Mouse (Mus musculus) kidney, adult 9 months (tissue): ENCODE data around the gene Stn1.

Experiments used
- DNase-seq: peaks from one replicate; pipeline ENCODE4 v3.0.0; 2022

Stn1 gene

GRCm38 (mm10) chr19:47507128-47508121 is 29.9 kb downstream of the Stn1 start:
- DNase-seq = peak; percentile 64

- DNase-seq = peak; percentile 64
Measured at GRCm38 (mm10) chr19:47503625-47504024, 33.7 kb downstream of the Stn1 start.

- DNase-seq = no peak
Measured at GRCm38 (mm10) chr19:47502563-47502962, 34.7 kb downstream of the Stn1 start.

DNA sequence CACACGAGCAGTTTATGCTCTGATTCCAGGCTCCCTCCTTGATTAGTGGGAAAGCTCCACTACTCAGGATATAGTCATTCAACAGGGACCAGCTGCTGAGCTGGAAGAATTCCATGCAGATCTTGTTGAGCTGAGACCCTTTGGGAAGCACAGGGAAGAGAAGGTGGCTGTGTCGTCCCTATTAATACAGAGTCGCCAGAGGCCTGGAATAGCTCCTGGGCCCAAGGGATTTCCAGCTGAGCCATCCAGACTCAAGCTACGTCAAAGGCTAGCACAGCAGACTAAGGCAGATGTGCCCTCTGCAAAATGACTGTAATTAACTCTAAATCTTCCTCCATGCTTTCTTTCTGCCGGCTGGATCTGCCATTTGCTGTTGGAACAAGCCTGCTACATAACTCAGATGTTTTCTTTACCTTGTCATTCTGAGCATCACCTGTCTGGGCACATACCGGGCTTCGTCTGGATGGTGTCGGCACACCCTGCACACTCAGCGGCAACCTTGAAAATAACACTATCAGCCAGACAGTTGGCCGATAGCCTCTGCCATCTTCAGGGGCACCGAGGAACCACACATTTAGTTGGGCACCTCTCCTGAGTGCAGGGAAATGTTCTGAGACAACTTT is 36.8 kb downstream of the Stn1 start:
- no peak for DNase-seq

DNA sequence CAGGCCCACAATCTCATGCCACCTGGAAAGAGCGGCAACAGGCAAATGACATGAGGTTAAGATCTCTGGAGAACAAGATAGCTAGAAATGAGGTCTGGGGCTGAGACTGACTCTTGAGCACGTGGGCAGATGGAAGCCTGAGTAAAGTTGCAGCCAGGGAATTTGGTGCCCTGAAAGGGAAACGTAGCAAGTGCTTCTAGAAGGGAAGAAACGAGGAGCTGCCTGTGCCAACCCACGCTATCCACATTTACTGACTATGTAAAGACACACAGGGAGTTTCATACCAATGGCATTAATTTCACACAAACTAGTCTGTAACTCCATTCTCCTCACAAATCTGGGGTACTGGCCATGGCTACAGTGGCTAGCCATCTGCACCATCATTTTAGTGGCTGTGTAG is 37.5 kb downstream of the Stn1 start:
- DNase-seq = no peak

DNA sequence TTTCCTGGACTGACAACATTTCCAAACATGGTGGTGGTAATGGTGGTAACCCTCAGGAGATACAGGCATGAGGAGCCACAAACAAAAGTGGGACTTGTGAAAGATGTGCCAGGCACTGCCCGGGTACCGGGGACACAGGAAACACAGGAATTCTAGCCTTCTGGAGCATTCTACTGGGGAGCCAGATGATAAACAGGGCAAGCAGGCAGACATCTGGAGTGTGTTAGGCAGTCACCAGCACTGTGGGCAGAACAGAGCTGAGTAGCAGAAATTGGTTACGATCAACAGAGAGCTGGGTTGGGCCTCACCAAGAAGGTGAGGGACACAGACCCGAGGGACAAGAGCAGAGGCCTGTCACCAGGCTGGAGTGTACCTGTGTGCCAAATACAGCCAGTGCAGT is 38.4 kb downstream of the Stn1 start:
- no peak for DNase-seq

DNA sequence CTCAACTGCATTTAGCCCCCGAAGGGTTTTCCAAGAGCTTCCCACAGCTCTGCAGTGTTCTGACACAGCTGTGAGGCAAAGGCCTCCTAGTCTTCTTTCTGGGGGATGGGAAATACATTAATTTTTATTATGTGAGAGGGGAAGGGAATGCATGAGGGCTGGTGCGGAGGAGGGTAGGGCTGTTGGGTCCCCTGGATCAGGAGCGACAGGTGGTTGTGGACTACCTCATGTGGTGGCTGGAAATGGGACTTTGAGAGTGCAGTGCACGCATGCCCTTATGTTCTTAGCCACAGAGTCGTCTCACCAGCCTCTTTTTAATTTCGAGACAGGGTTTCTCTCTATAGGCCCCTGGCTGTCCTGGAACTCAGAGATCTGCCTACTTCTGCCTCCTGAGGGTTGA is 39.6 kb downstream of the Stn1 start:
- DNase-seq = no peak

DNA sequence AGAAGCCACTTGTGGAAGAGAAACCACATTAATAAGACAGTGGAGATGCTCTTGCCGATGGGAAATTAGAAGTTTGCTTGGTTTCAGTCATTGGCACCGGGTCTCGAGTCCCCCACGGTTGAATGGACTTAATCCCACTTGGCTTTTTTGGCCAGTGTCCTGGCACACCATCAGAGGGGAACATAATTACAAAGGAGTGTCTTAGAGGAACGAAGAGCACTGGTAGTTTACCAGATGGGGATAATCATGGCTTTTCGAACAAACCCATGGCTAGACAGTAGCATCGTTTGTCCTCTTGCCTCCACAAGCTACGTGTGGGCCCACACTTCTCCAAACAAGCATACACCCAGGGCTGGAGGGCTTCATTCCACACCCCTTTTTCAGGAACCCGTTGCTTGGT is 40.0 kb downstream of the Stn1 start:
- no peak for DNase-seq

DNA sequence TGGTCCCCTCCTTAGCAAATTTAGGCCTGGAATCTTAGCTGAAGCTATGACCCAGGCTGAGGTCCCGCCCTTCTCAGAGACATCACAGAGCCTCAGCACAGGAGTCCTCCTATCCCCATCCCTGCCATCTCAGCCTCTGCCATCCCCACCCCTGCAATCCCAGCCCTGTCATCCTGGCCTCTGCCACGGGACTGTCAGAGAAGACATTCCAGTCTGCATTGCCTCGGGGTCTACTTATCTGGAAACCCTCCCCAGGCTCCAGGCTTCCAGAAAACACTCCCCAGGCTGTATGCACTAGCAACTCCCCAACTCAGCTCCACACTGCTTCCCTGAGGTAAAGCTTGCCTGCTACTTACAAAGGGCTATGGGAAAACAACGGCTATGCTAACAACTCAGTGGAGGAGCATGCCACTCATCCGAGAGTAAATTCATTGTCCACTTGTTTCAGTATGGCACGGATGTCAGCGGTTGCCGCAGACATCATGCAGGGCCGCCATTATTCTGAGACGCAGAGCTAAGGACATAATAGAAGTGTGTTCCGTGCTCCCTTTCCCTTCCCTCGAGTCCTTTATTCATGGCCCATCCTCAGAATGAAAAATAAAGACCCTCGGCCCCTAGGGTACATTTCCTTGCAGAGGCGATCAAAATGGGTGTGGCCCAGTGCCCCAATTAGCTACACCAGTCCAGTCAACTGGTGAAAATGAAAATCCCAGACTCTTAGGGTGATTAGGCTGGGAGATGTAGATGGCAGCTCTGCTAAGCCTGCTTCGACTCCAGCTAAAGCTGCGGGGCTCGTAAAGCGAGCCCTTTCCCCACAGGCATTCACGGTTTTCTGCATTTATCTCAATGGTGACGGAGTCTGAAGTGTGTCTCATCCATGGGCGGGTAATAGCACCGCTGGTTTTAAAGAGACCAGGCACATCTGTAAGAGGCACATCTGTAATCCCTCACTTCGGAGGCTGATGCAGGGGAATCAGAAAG is 44.0 kb downstream of the Stn1 start:
- DNase-seq = no peak

- no peak for DNase-seq
Measured at GRCm38 (mm10) chr19:47492422-47492821, 44.9 kb downstream of the Stn1 start.

DNA sequence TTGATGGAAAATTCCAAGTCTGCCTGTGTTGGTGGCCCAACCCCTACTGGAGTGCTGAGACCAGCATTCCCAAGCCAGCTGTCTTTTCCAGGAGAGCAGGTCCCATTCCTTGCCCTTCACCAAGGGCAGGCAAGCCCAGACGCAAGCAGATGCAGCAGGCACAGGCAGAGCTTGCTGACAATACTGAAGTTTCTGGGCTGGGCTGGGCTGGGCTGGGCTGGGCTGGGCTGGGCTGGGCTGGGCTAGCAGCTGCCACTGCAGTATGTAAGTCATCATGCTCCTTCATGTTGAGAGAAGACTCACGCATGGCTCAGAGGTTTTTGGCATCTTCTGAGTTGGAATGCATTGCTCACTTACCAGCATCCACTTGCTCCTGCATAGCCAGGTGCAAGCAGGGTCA is 45.5 kb downstream of the Stn1 start:
- DNase-seq = no peak

- no peak for DNase-seq
Measured at GRCm38 (mm10) chr19:47489233-47489632, 48.1 kb downstream of the Stn1 start.

GRCm38 (mm10) chr19:47488250-47488649 is 49.1 kb downstream of the Stn1 start:
- peak; percentile 23 for DNase-seq

DNA sequence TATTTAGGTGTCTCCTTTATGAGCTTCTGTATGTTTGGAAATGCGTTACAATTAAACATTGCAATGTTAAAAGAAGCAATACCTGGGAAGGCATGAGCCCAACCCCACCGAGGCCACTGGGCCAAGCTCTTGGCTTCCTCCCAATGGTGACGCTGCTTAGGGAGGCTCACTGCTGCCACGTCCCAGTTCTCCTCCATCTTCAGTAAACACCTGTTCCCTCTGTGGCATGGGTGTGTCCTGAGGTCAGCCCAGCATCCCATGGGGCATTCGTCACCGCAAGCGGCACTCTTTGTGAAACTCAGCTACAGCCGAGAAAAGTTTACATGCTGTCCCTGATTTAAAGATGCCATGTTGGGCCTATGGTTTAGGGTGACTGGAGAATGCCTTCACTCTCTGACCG is 49.7 kb downstream of the Stn1 start:
- DNase-seq = no peak

GRCm38 (mm10) chr19:47485997-47486566 is 51.2 kb downstream of the Stn1 start:
- DNase-seq = no peak

DNA sequence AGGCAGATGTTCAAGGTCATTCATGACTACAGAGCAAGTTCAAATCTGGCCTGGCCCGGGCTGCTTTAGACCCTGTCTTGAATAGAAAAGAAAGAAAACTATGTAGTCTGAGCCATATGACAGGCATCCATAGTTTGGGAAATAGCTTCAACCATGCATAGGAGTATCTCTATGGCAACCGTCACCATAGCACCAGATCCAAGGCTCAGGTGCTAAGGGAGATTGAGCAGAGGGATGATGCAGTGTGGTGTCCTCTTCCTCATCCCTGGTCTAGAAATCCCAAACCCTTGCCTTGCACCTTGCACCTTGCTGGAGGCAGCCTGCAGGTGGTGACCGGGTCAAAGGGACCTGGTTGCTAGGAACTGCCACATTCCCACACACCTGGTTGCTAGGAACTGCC is 53.2 kb downstream of the Stn1 start:
- no peak for DNase-seq

- no peak for DNase-seq
Measured at GRCm38 (mm10) chr19:47483346-47483745, 54.0 kb downstream of the Stn1 start.

GRCm38 (mm10) chr19:47473453-47473852 is 63.9 kb downstream of the Stn1 start:
- DNase-seq = no peak

DNA sequence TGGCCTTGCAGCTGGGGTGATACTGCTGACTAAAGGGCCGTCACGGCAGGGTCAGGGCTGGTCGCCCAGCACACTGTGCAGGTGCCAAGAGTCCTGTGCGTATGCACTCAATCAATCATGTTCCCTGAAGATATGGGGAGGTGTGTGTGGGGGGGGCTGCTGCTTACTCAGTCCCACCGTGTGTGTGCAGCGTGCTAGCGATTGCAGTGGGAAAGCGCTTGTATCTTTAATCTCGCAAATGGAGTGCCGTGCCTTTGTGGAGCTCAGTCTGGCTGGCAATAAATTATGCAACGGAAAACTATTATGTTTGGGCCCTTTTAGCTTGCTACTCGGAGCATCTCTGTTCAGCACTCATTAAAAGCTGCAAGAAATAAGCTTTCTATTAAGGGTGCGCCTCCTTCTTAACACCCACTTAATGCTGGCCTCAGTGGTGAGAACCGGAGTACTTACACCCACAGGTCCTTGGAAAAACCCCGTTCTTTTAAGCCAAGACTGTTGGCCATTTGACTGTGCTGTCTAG is 64.4 kb downstream of the Stn1 start:
- DNase-seq = no peak

DNA sequence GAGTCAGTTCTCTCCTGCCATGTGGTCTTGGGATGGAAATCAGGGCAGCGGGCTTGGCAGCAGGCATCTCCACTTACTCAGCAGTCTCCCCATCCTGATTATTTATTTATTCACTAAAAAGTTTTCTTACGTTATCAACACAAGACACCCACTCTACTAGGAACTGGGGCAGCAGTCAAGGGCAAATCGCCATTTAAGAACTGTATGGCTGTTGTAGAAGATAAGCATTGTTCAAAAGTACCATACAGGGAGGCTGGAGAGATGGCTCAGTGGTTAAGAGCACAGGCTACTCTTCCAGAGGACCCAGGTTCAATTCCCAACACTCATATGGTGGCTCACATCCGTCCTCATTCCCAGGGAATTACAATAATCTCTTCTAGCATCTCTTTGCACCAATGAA is 65.5 kb downstream of the Stn1 start:
- DNase-seq = no peak

DNA sequence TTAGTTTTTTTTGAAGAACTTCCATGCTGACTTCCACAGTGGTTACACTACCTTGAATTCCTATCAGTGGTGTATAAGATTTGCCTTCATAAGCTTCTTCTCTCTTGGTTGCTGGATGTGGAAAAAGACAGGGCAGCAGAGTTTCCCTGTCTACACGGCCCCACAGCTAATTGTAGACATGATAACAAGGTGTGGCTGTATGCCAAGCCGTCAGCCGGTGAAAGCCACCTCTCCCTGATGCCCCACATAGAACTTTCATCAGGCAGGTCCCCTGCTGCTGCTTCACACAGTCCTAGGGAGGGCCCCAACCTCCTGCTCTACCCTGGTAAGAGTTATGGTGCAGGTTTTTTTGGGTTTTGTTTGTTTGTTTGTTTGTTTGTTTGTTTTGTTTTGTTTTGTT is 68.6 kb downstream of the Stn1 start:
- no peak for DNase-seq

DNA sequence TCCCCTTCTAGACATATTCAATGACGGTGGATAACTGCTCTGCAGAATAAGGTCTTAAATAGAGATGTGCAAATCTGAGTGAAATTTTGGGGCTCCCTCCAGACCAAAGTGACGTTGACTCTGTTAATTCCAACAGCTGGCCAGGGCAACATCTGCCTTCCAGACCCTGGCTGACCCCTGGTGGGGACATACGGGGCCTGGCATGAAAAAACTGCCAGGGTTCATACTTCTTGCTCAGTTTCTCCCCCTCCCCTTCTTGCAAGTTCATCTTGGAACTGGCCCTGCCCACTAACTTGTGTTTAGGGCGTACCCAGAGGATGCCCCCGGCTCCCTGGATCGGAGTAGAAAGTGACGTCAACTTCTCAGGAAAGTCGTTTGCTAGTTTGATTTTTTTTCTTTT is 70.5 kb downstream of the Stn1 start:
- no peak for DNase-seq

GRCm38 (mm10) chr19:47465467-47465866 is 71.8 kb downstream of the Stn1 start:
- no peak for DNase-seq
